Mouse (Mus musculus) brain, adult 10 weeks (tissue): Measurements from ENCODE around the gene Tatdn2. TPM values are rescaled to one million over a fixed set of nuclear protein-coding genes. Genes with fewer than 3 reads are reported as not detected.

ENCODE experiments used
- polyA plus RNA-seq: library from polyadenylated mRNA; stranded (reverse); fragments of 350-450 nt; fragmentation: Illumina TruSeq; extraction: RNeasy Lipid Tissue Mini Kit (QIAGEN cat#74804); gene quantifications from one replicate; pipeline ENCODE4 v1.2.3, GENCODE M21; 2015; ENCODE audit warnings: low read depth, low replicate concordance

Tatdn2 gene
- polyA plus RNA-seq: 39.0 TPM

DNA sequence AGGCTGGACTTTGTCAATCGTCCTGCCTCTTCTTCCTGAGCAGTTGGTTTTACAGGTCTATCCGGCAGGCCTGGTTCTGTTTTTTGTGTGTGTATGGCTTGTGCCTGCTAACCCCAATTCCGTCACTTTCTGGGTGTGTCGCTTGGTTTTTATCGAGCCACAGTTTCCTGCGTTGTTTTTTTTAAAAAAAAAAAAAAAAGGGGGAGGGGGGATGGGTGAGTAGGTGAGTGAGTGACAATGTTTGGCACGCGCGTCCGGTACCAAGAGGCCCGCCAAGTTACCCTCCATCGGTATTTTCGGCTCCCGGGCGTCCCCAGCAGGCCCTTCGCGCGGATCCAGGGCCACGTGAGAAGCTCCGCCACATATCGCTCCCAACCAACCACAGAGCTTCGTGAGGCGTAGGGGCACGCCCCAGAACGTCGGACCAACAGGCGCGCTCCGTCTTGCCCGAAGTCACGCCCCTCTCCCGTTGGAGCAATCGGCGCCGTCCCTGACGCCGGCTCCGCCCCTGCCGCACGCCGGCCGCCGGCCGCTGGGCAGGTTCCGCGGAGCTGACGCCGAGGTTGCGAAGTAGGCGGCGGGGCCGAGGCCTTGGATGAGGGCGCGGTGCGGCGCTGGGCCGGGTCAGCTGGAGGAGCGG lies at the start of gene Tatdn2:
Gene Tatdn2 (plus strand): TSS at position 469 of the 640 bp plus-strand sequence.

DNA sequence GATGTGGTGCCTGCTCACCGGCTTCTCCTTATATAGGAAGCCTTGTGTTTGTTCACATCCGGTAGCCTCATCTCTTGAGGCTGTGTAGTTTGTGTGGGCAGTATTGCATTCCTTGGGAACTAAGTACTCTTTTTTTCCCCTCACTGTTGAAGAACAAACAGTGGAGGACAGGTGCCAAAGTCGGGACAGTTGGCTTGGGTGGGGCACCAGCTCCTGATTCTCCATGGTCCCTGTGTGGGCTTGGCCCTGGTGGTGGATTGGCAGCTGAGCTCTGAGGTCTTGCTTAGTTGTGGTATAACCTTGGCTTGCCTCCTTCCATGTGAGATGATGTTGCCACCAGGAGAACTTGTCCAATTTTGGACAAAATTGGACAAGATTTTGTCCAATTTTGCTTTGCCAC lies 23.0 kb downstream of the Tatdn2 start, which contains the start of gene Ghrl:
Gene Ghrl (minus strand): TSS at position 3 of the 400 bp plus-strand sequence.

DNA sequence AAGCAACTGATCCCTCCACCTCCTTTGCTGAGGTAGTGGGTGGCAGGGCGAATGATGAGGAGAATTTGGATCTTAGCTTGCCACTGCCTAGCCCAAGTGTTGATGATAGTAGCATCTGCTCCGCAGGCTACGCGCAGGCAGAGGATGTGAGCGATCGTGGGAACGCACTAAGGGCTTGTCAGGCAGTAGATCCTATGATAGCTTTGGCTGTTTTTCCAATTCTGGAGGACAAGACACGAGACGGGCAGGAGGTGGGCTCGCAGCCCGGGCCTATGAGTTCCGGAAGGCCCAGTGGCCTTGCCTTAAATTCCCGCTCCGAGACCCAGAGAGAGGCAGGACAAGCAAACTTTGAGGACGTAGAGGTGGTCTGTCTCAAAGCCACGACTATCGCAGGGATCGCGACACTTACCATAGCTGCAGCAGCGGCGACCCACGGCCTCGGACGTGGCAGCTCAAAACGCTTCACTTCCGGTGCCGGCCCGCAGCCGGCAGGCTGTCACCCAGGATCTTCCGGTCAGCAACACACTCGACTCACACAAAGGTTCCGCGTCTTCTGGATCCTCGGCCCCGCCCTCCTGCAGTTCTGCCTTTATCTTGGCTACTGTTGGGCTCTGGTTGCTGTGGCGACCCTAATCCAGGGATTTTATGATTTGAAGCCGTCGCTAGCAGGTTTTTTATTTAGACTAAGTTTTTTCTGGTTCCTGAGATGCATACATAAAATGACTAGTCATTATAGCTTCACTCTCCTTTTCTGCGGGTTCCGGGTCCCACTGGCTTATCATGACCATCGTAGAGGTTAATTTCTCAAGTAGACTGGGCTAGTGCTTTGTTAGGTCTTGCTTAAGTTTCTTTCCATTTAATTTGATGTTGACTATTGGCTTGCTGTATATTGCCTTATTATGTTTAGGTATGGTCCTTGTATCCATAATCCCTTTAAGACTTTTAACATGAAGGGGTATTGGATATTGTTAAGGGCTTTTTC lies 43.7 kb downstream of the Tatdn2 start, which contains the start of gene Sec13:
Gene Sec13 (minus strand): TSS at position 508 of the 982 bp plus-strand sequence.

Other genes with a start within 250 kb of the Tatdn2 start
- not detected for gene Il17re, start 238.6 kb upstream of the Tatdn2 start, polyA plus RNA-seq
- gene Il17rc, start 225.6 kb upstream of the Tatdn2 start, polyA plus RNA-seq: 4.6 TPM
- 88.4 TPM for gene Creld1, start 213.8 kb upstream of the Tatdn2 start, polyA plus RNA-seq
- 33.7 TPM for gene Prrt3, start 195.1 kb upstream of the Tatdn2 start, polyA plus RNA-seq
- 97.5 TPM for gene Emc3, start 165.4 kb upstream of the Tatdn2 start, polyA plus RNA-seq
- gene Fancd2, start 165.4 kb upstream of the Tatdn2 start, polyA plus RNA-seq: 2.2 TPM
- gene Fancd2os, start 96.3 kb upstream of the Tatdn2 start, polyA plus RNA-seq: not detected
- gene Brk1, start 92.3 kb upstream of the Tatdn2 start, polyA plus RNA-seq: 365 TPM
- gene Vhl, start 73.1 kb upstream of the Tatdn2 start, polyA plus RNA-seq: 48.7 TPM
- gene Irak2, start 58.6 kb upstream of the Tatdn2 start, polyA plus RNA-seq: 15.4 TPM
- gene Ghrl, start 22.8 kb downstream of the Tatdn2 start, polyA plus RNA-seq: not detected
- gene Sec13, start 43.7 kb downstream of the Tatdn2 start, polyA plus RNA-seq: 112 TPM